Mouse (Mus musculus): ENCODE results near the gene Vps11.
"Not testable (repeated sequence)": the region's sequence is repeated elsewhere in the genome, so short reads cannot be mapped to it uniquely, and the experiment has no call there.

Gene Vps11

GRCm38 (mm10) chr9:44361190-44361917, at the start of gene Vps11:
TSS of gene Vps11 (minus strand) at chr9:44361670.
- peak; percentile 93 to 95 for DNase-seq (ENCODE audit: low spot score in 2 of 2)

GRCm38 (mm10) chr9:44410647-44411336, 49.3 kb upstream of the Vps11 start:
- no peak for DNase-seq (ENCODE audit: low spot score in 2 of 2)

GRCm38 (mm10) chr9:44408693-44409092, 47.2 kb upstream of the Vps11 start:
- not testable (repeated sequence) for DNase-seq (ENCODE audit: low spot score in 2 of 2)

GRCm38 (mm10) chr9:44407752-44408097, 46.3 kb upstream of the Vps11 start:
- DNase-seq (ENCODE audit: low spot score in 2 of 2): no peak

GRCm38 (mm10) chr9:44406906-44407751, 45.7 kb upstream of the Vps11 start, which contains the start of the genes Rps25 and Trappc4:
TSS of gene Rps25 (plus strand) at chr9:44407139.
TSS of gene Trappc4 (minus strand) at chr9:44407600.
- DNase-seq (ENCODE audit: low spot score in 2 of 2): peak; percentile 94

GRCm38 (mm10) chr9:44405011-44405410, 43.5 kb upstream of the Vps11 start:
- no peak for DNase-seq (ENCODE audit: low spot score in 2 of 2)

GRCm38 (mm10) chr9:44401081-44401480, 39.6 kb upstream of the Vps11 start:
- DNase-seq (ENCODE audit: low spot score in 2 of 2): no peak

- DNase-seq (ENCODE audit: low spot score in 2 of 2): no peak
Observed at GRCm38 (mm10) chr9:44399795-44400114, 38.3 kb upstream of the Vps11 start.

GRCm38 (mm10) chr9:44399114-44399794, 37.8 kb upstream of the Vps11 start:
- no peak for DNase-seq (ENCODE audit: low spot score in 2 of 2)

GRCm38 (mm10) chr9:44398551-44398950, 37.1 kb upstream of the Vps11 start:
- DNase-seq (ENCODE audit: low spot score in 2 of 2): peak in 1 of 2 experiments; percentile 22

GRCm38 (mm10) chr9:44398087-44398486, 36.6 kb upstream of the Vps11 start:
- DNase-seq (ENCODE audit: low spot score in 2 of 2): no peak

- DNase-seq (ENCODE audit: low spot score in 2 of 2): peak; percentile 92
Observed at GRCm38 (mm10) chr9:44396684-44397411, 35.4 kb upstream of the Vps11 start, which contains the start of gene Slc37a4. TSS of gene Slc37a4 (plus strand) at chr9:44396852.

GRCm38 (mm10) chr9:44391466-44391865, 30.0 kb upstream of the Vps11 start:
- DNase-seq (ENCODE audit: low spot score in 2 of 2): peak; percentile 61 to 75

- DNase-seq (ENCODE audit: low spot score in 2 of 2): peak; percentile 62
Observed at GRCm38 (mm10) chr9:44389273-44389672, 27.8 kb upstream of the Vps11 start.

GRCm38 (mm10) chr9:44387221-44387620, 25.8 kb upstream of the Vps11 start:
- DNase-seq (ENCODE audit: low spot score in 2 of 2): no peak

- no peak for DNase-seq (ENCODE audit: low spot score in 2 of 2)
Observed at GRCm38 (mm10) chr9:44384596-44384995, 23.1 kb upstream of the Vps11 start.

- no peak for DNase-seq (ENCODE audit: low spot score in 2 of 2)
Observed at GRCm38 (mm10) chr9:44379862-44380261, 18.4 kb upstream of the Vps11 start.

GRCm38 (mm10) chr9:44379054-44379834, 17.8 kb upstream of the Vps11 start, which contains the start of gene Hyou1:
TSS of gene Hyou1 (plus strand) at chr9:44379490.
- DNase-seq (ENCODE audit: low spot score in 2 of 2): peak; percentile 98 to 99

GRCm38 (mm10) chr9:44378153-44378730, 16.8 kb upstream of the Vps11 start:
- no peak for DNase-seq (ENCODE audit: low spot score in 2 of 2)

GRCm38 (mm10) chr9:44377335-44377734, 15.9 kb upstream of the Vps11 start:
- not testable (repeated sequence) for DNase-seq (ENCODE audit: low spot score in 2 of 2)

All from right cerebral cortex, adult 2 months (tissue).